Mouse (Mus musculus): ENCODE data around the gene Mccc2.
"Not testable (repeated sequence)": the region's sequence is repeated elsewhere in the genome, so short reads cannot be mapped to it uniquely, and the experiment has no call there.

Gene Mccc2

GRCm38 (mm10) chr13:100014906-100015895, at the start of gene Mccc2:
TSS of gene Mccc2 (minus strand) at chr13:100015639.
- ATAC-seq (ENCODE audit: low TSS enrichment): peak; percentile 99

- ATAC-seq (ENCODE audit: low TSS enrichment): no peak
Observed at GRCm38 (mm10) chr13:100063936-100064335, 48.5 kb upstream of the Mccc2 start.

- ATAC-seq (ENCODE audit: low TSS enrichment): not testable (repeated sequence)
Observed at GRCm38 (mm10) chr13:100057738-100058137, 42.3 kb upstream of the Mccc2 start.

- no peak for ATAC-seq (ENCODE audit: low TSS enrichment)
Observed at GRCm38 (mm10) chr13:100026013-100026412, 10.6 kb upstream of the Mccc2 start.

GRCm38 (mm10) chr13:100016891-100017290, 1.5 kb upstream of the Mccc2 start:
- ATAC-seq (ENCODE audit: low TSS enrichment): no peak

GRCm38 (mm10) chr13:100015937-100016336, 498 bp upstream of the Mccc2 start:
- peak; percentile 18 for ATAC-seq (ENCODE audit: low TSS enrichment)

GRCm38 (mm10) chr13:100005911-100006496, 9.4 kb downstream of the Mccc2 start:
- ATAC-seq (ENCODE audit: low TSS enrichment): no peak

GRCm38 (mm10) chr13:100001790-100002196, 13.6 kb downstream of the Mccc2 start:
- peak; percentile 96 for ATAC-seq (ENCODE audit: low TSS enrichment)

GRCm38 (mm10) chr13:99999078-99999477, 16.4 kb downstream of the Mccc2 start:
- no peak for ATAC-seq (ENCODE audit: low TSS enrichment)

GRCm38 (mm10) chr13:99998099-99998498, 17.3 kb downstream of the Mccc2 start:
- ATAC-seq (ENCODE audit: low TSS enrichment): no peak

GRCm38 (mm10) chr13:99989592-99989991, 25.8 kb downstream of the Mccc2 start:
- no peak for ATAC-seq (ENCODE audit: low TSS enrichment)

GRCm38 (mm10) chr13:99983320-99983719, 32.1 kb downstream of the Mccc2 start:
- ATAC-seq (ENCODE audit: low TSS enrichment): no peak

- peak; percentile 84 for ATAC-seq (ENCODE audit: low TSS enrichment)
Observed at GRCm38 (mm10) chr13:99979406-99979805, 36.0 kb downstream of the Mccc2 start.

GRCm38 (mm10) chr13:99970089-99970488, 45.4 kb downstream of the Mccc2 start:
- ATAC-seq (ENCODE audit: low TSS enrichment): no peak

GRCm38 (mm10) chr13:99967013-99967678, 48.3 kb downstream of the Mccc2 start:
- peak; percentile 97 for ATAC-seq (ENCODE audit: low TSS enrichment)

GRCm38 (mm10) chr13:99963814-99964213, 51.6 kb downstream of the Mccc2 start:
- 0 out of 2 replicates have a peak, but pooled peaks have one; percentile 11 for ATAC-seq (ENCODE audit: low TSS enrichment)

- ATAC-seq (ENCODE audit: low TSS enrichment): no peak
Observed at GRCm38 (mm10) chr13:99961661-99962060, 53.8 kb downstream of the Mccc2 start.

- ATAC-seq (ENCODE audit: low TSS enrichment): no peak
Observed at GRCm38 (mm10) chr13:99955591-99955944, 59.9 kb downstream of the Mccc2 start.

GRCm38 (mm10) chr13:99954902-99955590, 60.4 kb downstream of the Mccc2 start:
- ATAC-seq (ENCODE audit: low TSS enrichment): no peak

- ATAC-seq (ENCODE audit: low TSS enrichment): peak; percentile 75
Observed at GRCm38 (mm10) chr13:99947417-99947816, 68.0 kb downstream of the Mccc2 start.

GRCm38 (mm10) chr13:99943525-99943924, 71.9 kb downstream of the Mccc2 start:
- no peak for ATAC-seq (ENCODE audit: low TSS enrichment)

GRCm38 (mm10) chr13:99940601-99941000, 74.8 kb downstream of the Mccc2 start:
- ATAC-seq (ENCODE audit: low TSS enrichment): peak; percentile 75

Data from frontal cortex, adult (tissue).